Mouse (Mus musculus) layer of hippocampus, adult 2 months (tissue): ENCODE measurements around the gene Poll. TPM values are rescaled to one million over a fixed set of nuclear protein-coding genes. Genes with fewer than 3 reads are reported as not detected.

Experiments
- DNase-seq, 2 experiments: peaks; one replicate each; pipeline ENCODE4 v3.0.0; 2022; ENCODE audit warnings: low spot score in 2 of 2
- H3K27ac ChIP-seq: fragments of 200-600 bp; 2 replicates; pipeline ENCODE4 v1.8.1; 2022
- H3K4me3 ChIP-seq: fragments of 200-600 bp; 2 replicates; pipeline ENCODE4 v1.8.1; 2022; ENCODE audit warnings: mild to moderate bottlenecking
- CTCF ChIP-seq: fragments of 200-600 bp; conservative IDR thresholded peaks from 2 replicates; pipeline ENCODE4 v1.8.1; 2022; ENCODE audit warnings: antibody characterized with exemption, mild to moderate bottlenecking, moderate library complexity
- total RNA-seq, 2 experiments: library from RNA; stranded (reverse); gene quantifications; 2 replicates each; pipeline ENCODE4 v1.2.3; 2021

The Poll gene
- total RNA-seq, 2 experiments from 2014 or later, result 9.9 TPM

GRCm38 (mm10) chr19:45540657-45541408 lies 19.5 kb downstream of the Poll start:
- peak overlapping the region; percentile 61; the same call in 1 of the 2 replicates for H3K4me3 ChIP-seq
- H3K27ac ChIP-seq, result peak overlapping the region; percentile 51
- TF ChIP-seq CTCF, result 0 out of 2 replicates have a peak, but pooled peaks have one; percentile 16
- DNase-seq, result peak in 1 of 2 experiments; percentile 43

GRCm38 (mm10) chr19:45537505-45537904 lies 22.8 kb downstream of the Poll start:
- DNase-seq, result no peak
- H3K4me3 ChIP-seq, result no peak overlapping the region
- TF ChIP-seq CTCF, result peak; percentile 76
- no peak overlapping the region for H3K27ac ChIP-seq

GRCm38 (mm10) chr19:45535929-45536328 lies 24.4 kb downstream of the Poll start:
- no peak for TF ChIP-seq CTCF
- Histone ChIP-seq H3K4me3 (no peak overlapping the region), H3K27ac (no peak overlapping the region)
- DNase-seq, result no peak

GRCm38 (mm10) chr19:45535214-45535735 lies 25.1 kb downstream of the Poll start:
- Histone ChIP-seq H3K27ac (no peak overlapping the region), H3K4me3 (no peak overlapping the region)
- DNase-seq, result no peak
- no peak for TF ChIP-seq CTCF

- no peak for DNase-seq
- H3K4me3 ChIP-seq, result no peak overlapping the region
- TF ChIP-seq CTCF, result no peak
- H3K27ac ChIP-seq, result peak overlapping the region; percentile 5; the same call in 1 of the 2 replicates
Observed at GRCm38 (mm10) chr19:45533617-45534016, 26.7 kb downstream of the Poll start.

- DNase-seq, result no peak
- no peak overlapping the region for H3K27ac ChIP-seq
- no peak for TF ChIP-seq CTCF
- no peak overlapping the region for H3K4me3 ChIP-seq
Observed at GRCm38 (mm10) chr19:45531554-45531953, 28.8 kb downstream of the Poll start.

GRCm38 (mm10) chr19:45530200-45530995 lies 29.9 kb downstream of the Poll start:
- Histone ChIP-seq H3K27ac (peak overlapping the region; percentile 7; the same call in 1 of the 2 replicates), H3K4me3 (no peak overlapping the region)
- no peak for TF ChIP-seq CTCF
- no peak for DNase-seq

GRCm38 (mm10) chr19:45529294-45529693 lies 31.0 kb downstream of the Poll start:
- DNase-seq, result no peak
- no peak for TF ChIP-seq CTCF
- peak overlapping the region; percentile 18 for H3K27ac ChIP-seq
- H3K4me3 ChIP-seq, result no peak overlapping the region

GRCm38 (mm10) chr19:45527931-45528534 lies 32.3 kb downstream of the Poll start:
- H3K27ac ChIP-seq, result 0 out of 2 replicates have a peak overlapping the region, but pooled peaks have one; percentile 18
- no peak for DNase-seq
- H3K4me3 ChIP-seq, result no peak overlapping the region
- TF ChIP-seq CTCF, result no peak

GRCm38 (mm10) chr19:45527382-45527781 lies 32.9 kb downstream of the Poll start:
- no peak overlapping the region for H3K27ac ChIP-seq
- no peak for TF ChIP-seq CTCF
- no peak overlapping the region for H3K4me3 ChIP-seq
- no peak for DNase-seq

- Histone ChIP-seq H3K27ac (no peak overlapping the region), H3K4me3 (no peak overlapping the region)
- no peak for TF ChIP-seq CTCF
- DNase-seq, result no peak
Observed at GRCm38 (mm10) chr19:45516264-45516663, 44.1 kb downstream of the Poll start.

- Histone ChIP-seq H3K27ac (no peak overlapping the region), H3K4me3 (no peak overlapping the region)
- DNase-seq, result no peak
- TF ChIP-seq CTCF, result no peak
Observed at GRCm38 (mm10) chr19:45515341-45515740, 45.0 kb downstream of the Poll start.

- H3K27ac ChIP-seq, result peak overlapping the region; percentile 29; the same call in 1 of the 2 replicates
- H3K4me3 ChIP-seq, result no peak overlapping the region
- peak in 1 of 2 experiments; percentile 30 for DNase-seq
- TF ChIP-seq CTCF, result no peak
Observed at GRCm38 (mm10) chr19:45511406-45511805, 48.9 kb downstream of the Poll start.
